Mouse (Mus musculus) limb, embryonic 13.5 days (tissue): Measurements from ENCODE around the gene Prickle1. TPM values are rescaled to one million over a fixed set of nuclear protein-coding genes. Genes with fewer than 3 reads are reported as not detected.

Experiments used
- ATAC-seq: fragments of 200-750 bp; cut with Nextera tagmentation; 2 replicates; pipeline ENCODE4 v1.8.0; 2017; ENCODE audit warnings: low read depth, moderate number of reproducible peaks, moderate TSS enrichment; ENCODE audit not compliant: low FRiP score
- H3K27ac ChIP-seq: fragments of 300-500 bp; sonication (generic); 2 replicates; pipeline ENCODE4 v1.5.1; 2015; ENCODE audit warnings: inconsistent platforms, mild to moderate bottlenecking, moderate library complexity
- H3K27me3 ChIP-seq: fragments of 300-500 bp; sonication (generic); 2 replicates; pipeline ENCODE4 v1.6.1; 2015; ENCODE audit warnings: mild to moderate bottlenecking, inconsistent platforms
- H3K36me3 ChIP-seq: fragments of 300-500 bp; sonication (generic); 2 replicates; pipeline ENCODE4 v1.6.1; 2015; ENCODE audit warnings: inconsistent platforms, mild to moderate bottlenecking, moderate library complexity
- H3K4me1 ChIP-seq: fragments of 300-500 bp; sonication (generic); 2 replicates; pipeline ENCODE4 v1.6.1; 2015; ENCODE audit warnings: inconsistent platforms
- H3K4me2 ChIP-seq: fragments of 300-500 bp; sonication (generic); replicated peaks from 2 replicates; pipeline ENCODE4 v1.6.1; 2015; ENCODE audit warnings: inconsistent platforms, mild to moderate bottlenecking, moderate library complexity
- H3K4me3 ChIP-seq: fragments of 300-500 bp; sonication (generic); 2 replicates; pipeline ENCODE4 v1.5.1; 2015; ENCODE audit warnings: moderate library complexity, mild to moderate bottlenecking, inconsistent platforms
- H3K9ac ChIP-seq: fragments of 300-500 bp; sonication (generic); 2 replicates; pipeline ENCODE4 v1.6.1; 2015; ENCODE audit warnings: mild to moderate bottlenecking, inconsistent platforms
- H3K9me3 ChIP-seq: fragments of 300-500 bp; sonication (generic); 2 replicates; pipeline ENCODE4 v1.6.1; 2016; ENCODE audit warnings: inconsistent platforms
- WGBS: fragments of 180-500 bp; shearing (Covaris S2); methylation state at CpG from one replicate; pipeline ENCODE4 v1.1.7; 2015; 5-methylcytosine and 5-hydroxymethylcytosine counted together
- polyA plus RNA-seq: library from polyadenylated mRNA; unstranded; fragments of >200 nt; fragmentation: Nextera tagmentation; extraction: Ambion mirVana; gene quantifications from 2 replicates; pipeline ENCODE4 v1.2.1, GENCODE M21; 2015

Prickle1 gene
- polyA plus RNA-seq, 1 experiment from 2014 or later = 57.2 TPM

DNA sequence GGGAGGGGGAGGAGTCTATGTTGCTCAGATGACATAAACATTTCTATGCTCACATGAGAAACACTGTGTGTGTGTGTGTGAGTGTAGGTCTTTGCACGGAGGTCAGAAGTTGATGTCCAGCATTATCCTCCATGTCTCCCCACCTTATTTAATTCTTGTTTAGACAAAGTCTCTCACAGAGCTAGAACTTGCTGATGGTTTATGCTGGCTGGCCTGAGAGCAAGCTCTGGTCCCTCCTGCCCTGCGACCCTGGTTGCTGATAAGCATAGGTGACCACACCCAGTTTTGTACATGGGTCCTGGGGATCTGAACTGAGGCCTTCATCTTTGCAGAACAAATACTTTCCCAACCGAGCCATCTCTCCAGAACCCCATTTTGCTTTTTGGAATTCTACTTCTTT lies 3.1 kb downstream of the Prickle1 start:
- H3K27ac ChIP-seq = peak overlapping the region; percentile 88
- H3K4me3 ChIP-seq = peak overlapping the region; percentile 93
- peak overlapping the region; percentile 99 for H3K9ac ChIP-seq
- no peak for ATAC-seq
- peak overlapping the region; percentile 77 for H3K4me2 ChIP-seq
- H3K27me3 ChIP-seq = no peaks in the 10 kb centered on the region
- WGBS = 56% methylated on average over 3 of the region's 3 CpGs
- H3K4me1 ChIP-seq = peaks cover 74% of the 10 kb centered on the region
- H3K36me3 ChIP-seq = no peaks in the 10 kb centered on the region
- H3K9me3 ChIP-seq = no peaks in the 10 kb centered on the region

DNA sequence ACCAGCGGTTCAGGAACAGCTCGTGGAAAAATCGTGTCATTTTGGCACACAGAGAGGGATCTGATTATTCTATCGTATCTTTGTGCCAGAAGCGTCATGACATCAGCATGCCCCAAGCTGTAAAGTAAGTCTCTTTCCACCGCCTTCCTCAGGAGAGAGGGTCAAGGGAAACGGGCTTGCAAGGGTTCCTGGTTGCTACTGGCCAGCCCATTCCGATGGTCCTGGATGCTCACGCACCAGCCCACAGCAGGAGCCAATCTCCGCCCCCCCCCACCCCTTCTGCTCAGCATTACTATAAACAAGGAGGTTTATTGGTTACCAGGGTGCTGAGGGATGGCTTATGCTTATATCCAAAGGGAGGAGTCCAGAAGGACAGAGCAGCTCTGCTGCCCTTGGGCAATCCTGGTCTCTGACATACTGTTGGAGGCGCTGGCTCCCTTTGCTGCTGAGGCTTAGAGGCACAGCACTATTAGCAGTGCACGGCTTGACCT lies 3.8 kb downstream of the Prickle1 start:
- peak; percentile 29 for ATAC-seq
- H3K4me1 ChIP-seq = peaks cover 76% of the 10 kb centered on the region

GRCm38 (mm10) chr15:93591371-93591770 lies 4.3 kb downstream of the Prickle1 start:
- Histone ChIP-seq H3K36me3 (no peaks in the 10 kb centered on the region), H3K4me1 (peaks cover 72% of the 10 kb centered on the region), H3K4me3 (peak overlapping the region; percentile 93), H3K4me2 (peak overlapping the region; percentile 77), H3K27me3 (no peaks in the 10 kb centered on the region), H3K9ac (peak overlapping the region; percentile 99), H3K9me3 (no peaks in the 10 kb centered on the region), H3K27ac (peak overlapping the region; percentile 88)
- 12% methylated on average over 7 of the region's 7 CpGs for WGBS
- ATAC-seq = no peak

More for the DNA sequence above, 3.8 kb downstream of the Prickle1 start:
- peak overlapping the region; percentile 77 for H3K4me2 ChIP-seq
- peak overlapping the region; percentile 93 for H3K4me3 ChIP-seq
- 2% methylated on average over 12 of the region's 12 CpGs for WGBS
- H3K9me3 ChIP-seq = no peaks in the 10 kb centered on the region
- no peaks in the 10 kb centered on the region for H3K36me3 ChIP-seq
- H3K27ac ChIP-seq = peak overlapping the region; percentile 88
- no peaks in the 10 kb centered on the region for H3K27me3 ChIP-seq
- H3K9ac ChIP-seq = peak overlapping the region; percentile 99

GRCm38 (mm10) chr15:93588401-93588800 lies 7.3 kb downstream of the Prickle1 start:
- peak overlapping the region; percentile 27 for H3K4me2 ChIP-seq
- WGBS = 48% methylated on average over 6 of the region's 6 CpGs
- H3K4me3 ChIP-seq = no peak overlapping the region
- H3K4me1 ChIP-seq = peaks cover 66% of the 10 kb centered on the region
- H3K27ac ChIP-seq = peak overlapping the region; percentile 6; the same call in 1 of the 2 replicates
- peaks cover 21% of the 10 kb centered on the region for H3K36me3 ChIP-seq
- no peaks in the 10 kb centered on the region for H3K9me3 ChIP-seq
- no peak overlapping the region for H3K9ac ChIP-seq
- no peaks in the 10 kb centered on the region for H3K27me3 ChIP-seq
- no peak; the same call in 1 of the 2 replicates for ATAC-seq

- no peak for ATAC-seq
- Histone ChIP-seq H3K27ac (peak overlapping the region; percentile 10; the same call in 1 of the 2 replicates), H3K4me3 (no peak overlapping the region), H3K4me1 (peaks cover 59% of the 10 kb centered on the region), H3K9me3 (no peaks in the 10 kb centered on the region), H3K9ac (no peak overlapping the region), H3K4me2 (peak overlapping the region; percentile 27; the same call in 1 of the 2 replicates), H3K36me3 (peaks cover 21% of the 10 kb centered on the region), H3K27me3 (no peaks in the 10 kb centered on the region)
- 72% methylated on average over 8 of the region's 8 CpGs for WGBS
Measured at GRCm38 (mm10) chr15:93587660-93588059, 8.0 kb downstream of the Prickle1 start.

DNA sequence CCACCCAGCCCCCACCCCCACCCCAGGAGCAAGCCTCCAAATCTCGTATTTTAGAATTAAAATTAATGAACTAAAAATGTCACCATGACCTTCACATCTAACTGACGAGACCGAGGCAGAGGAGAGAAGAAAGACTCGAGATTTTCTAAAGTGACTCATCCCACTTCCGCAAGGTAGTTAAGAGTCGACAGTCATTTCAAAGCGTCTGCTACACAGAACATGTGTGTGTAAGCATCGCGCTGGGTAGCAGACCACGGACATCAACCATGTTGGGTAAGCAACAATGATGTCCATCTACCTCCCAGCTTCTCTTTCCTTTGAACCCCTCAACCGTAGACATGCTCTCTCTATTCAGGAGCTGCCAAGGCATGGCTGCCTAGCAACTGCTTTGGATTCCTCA lies 12.6 kb downstream of the Prickle1 start:
- Histone ChIP-seq H3K4me3 (no peak overlapping the region), H3K9me3 (peaks cover 5% of the 10 kb centered on the region; the same call in 1 of the 2 replicates), H3K27me3 (no peaks in the 10 kb centered on the region), H3K36me3 (peaks cover 38% of the 10 kb centered on the region), H3K9ac (no peak overlapping the region), H3K4me1 (peaks cover 38% of the 10 kb centered on the region), H3K27ac (no peak overlapping the region), H3K4me2 (no peak overlapping the region)
- ATAC-seq = no peak
- 89% methylated on average over 11 of the region's 11 CpGs for WGBS

- H3K4me1 ChIP-seq = peaks cover 28% of the 10 kb centered on the region
- H3K4me3 ChIP-seq = no peak overlapping the region
- no peak overlapping the region for H3K4me2 ChIP-seq
- H3K9me3 ChIP-seq = peaks cover 14% of the 10 kb centered on the region; the same call in 1 of the 2 replicates
- no peaks in the 10 kb centered on the region for H3K27me3 ChIP-seq
- H3K9ac ChIP-seq = no peak overlapping the region
- 87% methylated on average over 8 of the region's 8 CpGs for WGBS
- no peak for ATAC-seq
- H3K27ac ChIP-seq = no peak overlapping the region
- H3K36me3 ChIP-seq = peaks cover 49% of the 10 kb centered on the region
Measured at GRCm38 (mm10) chr15:93581736-93582135, 14.0 kb downstream of the Prickle1 start.

- 23% methylated on average over 9 of the region's 9 CpGs for WGBS
Measured at GRCm38 (mm10) chr15:93579899-93580298, 15.8 kb downstream of the Prickle1 start.

DNA sequence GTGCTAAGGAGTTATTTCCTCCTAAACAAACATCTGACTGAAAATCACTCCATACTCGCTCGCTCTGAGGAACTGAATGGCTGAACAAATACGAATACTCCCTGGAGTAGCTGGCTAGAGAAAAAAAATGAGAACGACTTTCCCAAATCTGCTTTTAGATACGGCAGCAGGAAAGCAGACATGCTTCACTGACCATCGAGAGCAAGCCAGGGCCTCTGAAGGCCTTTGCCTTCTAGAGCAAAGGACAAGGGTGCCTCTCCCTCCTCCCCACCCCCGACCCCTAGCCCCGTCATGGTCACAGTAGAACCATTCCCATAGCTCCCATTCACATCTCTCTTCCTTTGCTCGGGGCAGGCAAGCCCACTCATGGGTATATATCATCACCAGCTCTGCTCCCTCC lies 16.6 kb downstream of the Prickle1 start:
- peaks cover 39% of the 10 kb centered on the region for H3K36me3 ChIP-seq

More at GRCm38 (mm10) chr15:93579899-93580298, 15.8 kb downstream of the Prickle1 start:
- Histone ChIP-seq H3K27ac (no peak overlapping the region), H3K4me2 (no peak overlapping the region), H3K9ac (no peak overlapping the region), H3K4me3 (no peak overlapping the region), H3K9me3 (peaks cover 14% of the 10 kb centered on the region; the same call in 1 of the 2 replicates), H3K27me3 (no peaks in the 10 kb centered on the region), H3K4me1 (peaks cover 41% of the 10 kb centered on the region), H3K36me3 (peaks cover 40% of the 10 kb centered on the region)
- ATAC-seq = no peak

GRCm38 (mm10) chr15:93576361-93576760 lies 19.3 kb downstream of the Prickle1 start:
- H3K9me3 ChIP-seq = peaks cover 14% of the 10 kb centered on the region; the same call in 1 of the 2 replicates
- H3K9ac ChIP-seq = peak overlapping the region; percentile 45; the same call in 1 of the 2 replicates
- 21% methylated on average over 9 of the region's 9 CpGs for WGBS
- no peak; the same call in 1 of the 2 replicates for ATAC-seq
- H3K4me1 ChIP-seq = peaks cover 28% of the 10 kb centered on the region
- peaks cover 51% of the 10 kb centered on the region for H3K36me3 ChIP-seq
- H3K27ac ChIP-seq = peak overlapping the region; percentile 63; the same call in 1 of the 2 replicates
- no peaks in the 10 kb centered on the region for H3K27me3 ChIP-seq
- H3K4me3 ChIP-seq = no peak overlapping the region
- peak overlapping the region; percentile 35 for H3K4me2 ChIP-seq

More for the DNA sequence above, 16.6 kb downstream of the Prickle1 start:
- peaks cover 41% of the 10 kb centered on the region for H3K4me1 ChIP-seq
- H3K4me2 ChIP-seq = no peak overlapping the region
- H3K27ac ChIP-seq = no peak overlapping the region
- no peak overlapping the region for H3K9ac ChIP-seq
- H3K9me3 ChIP-seq = peaks cover 14% of the 10 kb centered on the region; the same call in 1 of the 2 replicates
- WGBS = 87% methylated on average over 9 of the region's 9 CpGs
- no peak overlapping the region for H3K4me3 ChIP-seq
- H3K27me3 ChIP-seq = no peaks in the 10 kb centered on the region
- ATAC-seq = no peak

- Histone ChIP-seq H3K9ac (no peak overlapping the region), H3K9me3 (peaks cover 14% of the 10 kb centered on the region; the same call in 1 of the 2 replicates), H3K4me3 (no peak overlapping the region), H3K27ac (no peak overlapping the region), H3K4me2 (peak overlapping the region; percentile 35; the same call in 1 of the 2 replicates), H3K27me3 (no peaks in the 10 kb centered on the region), H3K36me3 (peaks cover 48% of the 10 kb centered on the region), H3K4me1 (peaks cover 26% of the 10 kb centered on the region)
- 4% methylated on average over 5 of the region's 5 CpGs for WGBS
- peak; percentile 60; the same call in 1 of the 2 replicates for ATAC-seq
Measured at GRCm38 (mm10) chr15:93575884-93576283, 19.8 kb downstream of the Prickle1 start.

GRCm38 (mm10) chr15:93572889-93573288 lies 22.8 kb downstream of the Prickle1 start:
- no peak overlapping the region for H3K4me3 ChIP-seq
- no peak for ATAC-seq
- peaks cover 44% of the 10 kb centered on the region for H3K4me1 ChIP-seq
- no peak overlapping the region for H3K9ac ChIP-seq
- 0 out of 2 replicates have a peak, but pooled peaks cover 7% of the 10 kb centered on the region for H3K9me3 ChIP-seq
- H3K27me3 ChIP-seq = no peaks in the 10 kb centered on the region
- no peak overlapping the region for H3K4me2 ChIP-seq
- H3K27ac ChIP-seq = no peak overlapping the region
- H3K36me3 ChIP-seq = peaks cover 32% of the 10 kb centered on the region
- 87% methylated on average over 10 of the region's 10 CpGs for WGBS
